Mouse (Mus musculus): Measurements from ENCODE around the gene Ptpn18.

DNA sequence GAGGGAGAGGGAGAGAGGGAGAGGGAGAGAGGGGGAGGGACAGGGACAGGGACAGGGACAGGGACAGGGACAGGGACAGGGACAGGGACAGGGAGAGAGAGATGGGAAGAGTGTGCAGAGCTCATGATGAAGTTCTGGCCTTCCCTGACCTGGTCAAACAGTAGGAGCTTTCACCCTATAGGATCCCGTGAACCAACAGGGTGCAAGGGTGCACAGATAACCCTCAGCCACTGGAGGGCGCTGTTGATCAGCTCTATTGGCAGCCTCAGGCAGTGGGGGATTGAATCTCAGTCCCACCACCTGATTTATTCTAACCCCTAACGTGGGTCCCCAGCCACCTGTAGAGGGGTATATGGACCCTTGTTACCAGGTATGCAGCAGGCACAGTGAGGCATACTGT is 51.5 kb downstream of the Ptpn18 start:
- peak; percentile 77 for TF ChIP-seq CTCF (IDR thresholded peaks at IDR 0.05; ENCODE audit: control insufficient read depth, insufficient read depth, low read length)
- TF ChIP-seq POLR2A (IDR thresholded peaks at IDR 0.05; ENCODE audit: borderline replicate concordance, control insufficient read depth, low read depth, low read length): no peak
